Mouse (Mus musculus) ES-Bruce4 (cell line): ENCODE data around the gene Washc1.

Experiments
- CTCF ChIP-seq: IDR thresholded peaks from one replicate; pipeline ENCODE4 v1.8.1; 2011; ENCODE audit warnings: low read depth, low read length
- POLR2A ChIP-seq: IDR thresholded peaks from one replicate; pipeline ENCODE4 v1.8.1; 2011; ENCODE audit warnings: low read length; ENCODE audit not compliant: insufficient read depth

- no peak for TF ChIP-seq POLR2A
- TF ChIP-seq CTCF, result no peak
These were observed 12.7 kb downstream of the Washc1 start for GRCm38 (mm10) chr17:66123816-66124610.
